Mouse (Mus musculus): Measurements from ENCODE around the gene Tmem63c. TPM values are rescaled to one million over a fixed set of nuclear protein-coding genes. Genes with fewer than 3 reads are reported as not detected.
A peak's percentile ranks its signal among the peaks of the same experiment; 100 is the strongest.

The Tmem63c gene
- total RNA-seq, 2 experiments from 2014 or later, result 41.7 to 43.8 TPM

DNA sequence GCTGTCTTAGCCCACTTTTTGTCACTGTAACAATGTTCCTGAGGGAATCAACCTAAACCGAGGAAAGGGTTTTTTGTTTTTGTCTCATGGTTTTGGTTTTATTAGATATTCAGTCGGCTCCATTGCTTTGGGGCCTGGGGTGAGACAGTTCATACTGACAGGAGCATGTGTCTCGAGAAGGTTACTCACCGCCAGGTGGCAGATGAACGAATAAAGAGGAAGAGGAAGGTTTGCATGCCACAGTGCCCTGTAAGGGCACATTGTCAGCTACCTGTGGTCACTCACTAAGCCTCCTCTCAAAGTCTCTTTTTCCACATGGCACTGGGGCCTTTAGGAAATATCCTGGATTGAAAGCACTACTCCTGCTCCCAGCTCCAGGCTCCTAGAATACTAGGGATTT is 49.4 kb downstream of the Tmem63c start:
- intact Hi-C loops (cut with DNase I), result no loop called here
- no peak for TF ChIP-seq CTCF (IDR thresholded peaks at IDR 0.05)
- no peak for DNase-seq (ENCODE audit: extremely low spot score in 1 of 2, low spot score in 2 of 2)
- no peak overlapping the region for H3K4me3 ChIP-seq
- no peak overlapping the region for H3K27ac ChIP-seq

DNA sequence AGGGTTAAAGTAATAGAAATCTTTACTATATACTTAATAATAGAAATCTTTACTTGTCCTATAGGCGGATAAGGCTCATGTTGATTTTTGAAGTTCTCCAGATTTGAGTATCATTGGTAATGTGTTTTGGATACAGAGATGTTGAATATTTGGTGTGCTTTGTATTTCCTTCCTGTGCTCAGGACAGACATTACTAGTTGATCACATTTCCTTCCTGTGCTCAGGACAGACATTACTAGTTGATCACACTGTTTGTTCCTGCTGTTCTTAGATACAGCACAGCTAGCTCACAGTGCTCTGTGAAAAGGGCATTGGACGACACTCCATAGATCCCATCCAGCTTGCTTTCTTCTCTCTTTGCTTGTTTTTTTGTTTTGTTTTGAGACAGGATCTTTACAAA is 55.5 kb downstream of the Tmem63c start:
- DNase-seq (ENCODE audit: extremely low spot score in 1 of 2, low spot score in 2 of 2), result no peak
- intact Hi-C loops (cut with DNase I), result no loop called here
- TF ChIP-seq CTCF (IDR thresholded peaks at IDR 0.05), result no peak

DNA sequence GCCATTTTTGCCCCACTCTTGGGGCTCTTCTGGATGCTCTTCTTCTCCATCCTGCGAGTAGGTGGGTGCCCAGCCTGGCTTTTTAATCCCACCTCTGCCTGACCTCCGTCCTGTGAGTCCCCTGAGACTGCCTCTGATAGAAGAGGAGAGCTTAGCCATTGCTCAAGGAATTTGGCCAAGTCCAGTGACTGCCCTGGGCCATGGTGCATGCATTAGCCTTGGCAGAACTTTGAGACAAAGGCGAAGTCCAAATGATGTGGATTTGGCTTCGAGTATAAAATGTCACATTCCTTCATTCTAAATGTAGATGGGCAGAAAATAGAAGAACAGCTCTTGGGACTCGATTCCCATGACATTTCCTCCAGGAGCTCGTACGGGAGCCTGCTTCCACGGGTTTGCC is 61.7 kb downstream of the Tmem63c start:
- Histone ChIP-seq H3K27ac (no peak overlapping the region), H3K4me3 (no peak overlapping the region)
- DNase-seq (ENCODE audit: extremely low spot score in 1 of 2, low spot score in 2 of 2), result no peak
- TF ChIP-seq CTCF (IDR thresholded peaks at IDR 0.05), result no peak
- intact Hi-C loops (cut with DNase I), result no loop called here

More for the DNA sequence above, 55.5 kb downstream of the Tmem63c start:
- Histone ChIP-seq H3K4me3 (no peak overlapping the region), H3K27ac (no peak overlapping the region)

DNA sequence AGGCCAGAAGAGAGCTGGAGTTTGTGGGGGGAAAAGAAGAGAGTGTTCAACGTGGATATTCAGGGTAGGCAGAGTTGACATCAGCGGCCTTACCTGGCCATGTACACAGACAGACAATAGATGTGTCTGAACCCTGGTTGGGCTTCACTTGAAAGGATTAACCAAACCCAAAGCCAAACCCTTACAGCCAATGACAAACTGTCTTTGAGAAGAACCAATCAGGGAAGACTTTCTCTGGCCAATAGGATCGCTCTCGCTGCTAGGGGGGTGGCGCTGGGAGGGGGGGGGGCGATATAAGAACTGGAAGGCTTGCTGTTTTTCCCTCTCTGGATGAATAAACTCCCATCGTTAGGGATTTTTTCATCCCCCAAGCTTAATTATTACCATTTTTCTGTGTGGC is 66.1 kb downstream of the Tmem63c start:
- TF ChIP-seq CTCF (IDR thresholded peaks at IDR 0.05), result no peak
- H3K4me3 ChIP-seq, result no peak overlapping the region
- H3K27ac ChIP-seq, result no peak overlapping the region
- intact Hi-C loops (cut with DNase I), result no loop called here
- DNase-seq (ENCODE audit: extremely low spot score in 1 of 2, low spot score in 2 of 2), result no peak

DNA sequence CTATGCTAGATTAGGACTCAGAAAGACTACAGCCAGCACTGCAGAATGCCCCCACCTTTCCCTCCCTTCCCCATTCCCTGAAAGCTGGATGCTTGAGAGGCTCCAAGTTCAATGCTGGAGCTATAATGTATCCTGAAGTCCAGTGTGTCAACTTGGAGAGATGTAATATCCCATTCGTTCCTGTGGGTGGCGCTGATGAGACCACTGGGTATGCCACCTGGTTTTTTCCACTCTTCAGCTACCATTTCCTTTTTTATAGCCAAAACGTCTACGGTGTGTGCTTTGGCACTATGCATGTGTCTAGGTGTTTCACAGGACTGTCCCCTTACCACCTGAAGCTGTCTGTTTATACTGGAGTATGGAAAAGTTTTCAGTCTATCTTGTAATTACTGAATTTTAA is 67.2 kb downstream of the Tmem63c start:
- Histone ChIP-seq H3K4me3 (no peak overlapping the region), H3K27ac (no peak overlapping the region)
- no peak for DNase-seq (ENCODE audit: extremely low spot score in 1 of 2, low spot score in 2 of 2)
- peak; percentile 61 for TF ChIP-seq CTCF (IDR thresholded peaks at IDR 0.05)
- intact Hi-C loops (cut with DNase I), result no loop called here

DNA sequence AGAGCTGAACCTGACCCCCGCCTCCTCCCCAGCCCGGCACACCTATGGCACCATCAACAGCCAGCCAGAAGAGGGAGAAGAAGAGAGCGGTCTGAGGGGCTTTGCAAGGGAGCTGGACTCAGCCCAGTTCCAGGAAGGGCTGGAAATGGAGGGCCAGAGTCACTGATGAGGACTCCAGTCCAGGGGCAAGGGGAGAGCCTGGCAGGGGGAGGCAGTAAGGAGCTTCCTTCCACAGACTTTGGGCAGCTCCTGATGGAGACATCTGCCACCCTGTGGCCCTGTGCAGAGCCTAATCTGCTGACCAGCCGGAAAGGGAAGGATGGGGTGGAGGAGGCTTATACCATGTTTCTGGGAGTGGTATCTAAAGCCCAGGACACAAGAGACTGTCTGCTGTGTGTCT is 68.1 kb downstream of the Tmem63c start:
- intact Hi-C loops (cut with DNase I), result no loop called here
- no peak for TF ChIP-seq CTCF (IDR thresholded peaks at IDR 0.05)
- Histone ChIP-seq H3K4me3 (no peak overlapping the region), H3K27ac (no peak overlapping the region)
- no peak for DNase-seq (ENCODE audit: extremely low spot score in 1 of 2, low spot score in 2 of 2)

DNA sequence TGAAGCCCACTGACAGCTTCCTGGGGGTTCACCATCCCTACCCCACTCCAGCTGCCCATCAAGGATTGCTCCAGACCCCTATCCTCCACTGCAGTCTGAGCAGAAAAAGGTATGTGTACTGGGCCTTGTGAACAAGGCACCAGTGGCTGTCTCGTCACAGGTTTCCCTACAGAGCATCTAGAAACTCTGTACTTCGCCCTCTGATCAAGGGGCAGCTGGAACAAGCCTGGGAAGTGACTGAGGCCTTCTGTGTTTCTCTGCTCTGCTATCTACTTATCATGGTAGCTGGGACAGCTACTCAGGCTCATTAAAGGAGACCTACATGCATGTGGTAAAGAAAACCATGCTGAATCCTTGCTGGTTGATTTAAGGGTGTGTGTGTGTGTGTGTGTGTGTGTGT is 68.6 kb downstream of the Tmem63c start:
- H3K4me3 ChIP-seq, result no peak overlapping the region
- no peak for DNase-seq (ENCODE audit: extremely low spot score in 1 of 2, low spot score in 2 of 2)

DNA sequence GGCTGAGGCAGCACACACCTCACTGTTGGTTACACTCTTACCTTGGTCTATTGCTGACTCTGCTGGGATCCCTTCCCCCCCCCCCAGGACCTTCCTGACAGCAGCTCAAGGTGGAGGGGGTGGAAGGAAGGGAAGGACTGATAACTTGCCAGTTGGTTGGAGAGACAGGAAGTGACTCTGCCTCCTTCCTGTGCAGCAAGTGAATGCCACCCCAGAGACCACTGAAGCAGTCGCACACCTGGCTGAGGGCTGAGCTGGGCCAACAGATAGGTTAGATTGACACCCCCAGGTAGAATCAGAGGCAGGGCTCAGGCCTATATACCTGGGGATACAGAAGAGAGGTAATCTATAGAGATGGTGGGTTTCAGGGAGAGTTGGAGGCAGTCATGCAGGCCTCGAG is 70.8 kb downstream of the Tmem63c start:
- no peak for TF ChIP-seq CTCF (IDR thresholded peaks at IDR 0.05)
- intact Hi-C loops (cut with DNase I), result no loop called here

More for the DNA sequence above, 68.6 kb downstream of the Tmem63c start:
- intact Hi-C loops (cut with DNase I), result no loop called here
- no peak for TF ChIP-seq CTCF (IDR thresholded peaks at IDR 0.05)
- no peak overlapping the region for H3K27ac ChIP-seq

DNA sequence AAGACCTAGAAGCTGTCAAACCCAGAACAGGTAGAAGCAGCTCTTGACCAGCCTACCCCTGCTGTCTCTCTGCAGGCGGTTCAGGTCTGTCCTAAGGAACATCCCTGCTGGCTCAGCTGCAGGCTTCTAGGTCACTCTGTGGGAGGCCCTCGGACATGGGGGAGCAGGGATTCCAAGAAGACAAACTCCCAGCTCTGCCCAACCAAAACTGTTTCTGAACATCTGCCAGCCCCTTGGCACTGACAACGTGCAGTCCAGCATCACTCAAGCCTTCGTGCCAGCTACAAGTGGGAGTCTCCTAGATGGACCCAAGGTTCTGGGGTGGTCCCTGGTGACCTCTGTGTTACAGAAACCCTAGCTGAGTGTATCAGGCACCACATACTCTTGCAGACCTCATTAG is 72.1 kb downstream of the Tmem63c start:
- intact Hi-C loops (cut with DNase I), result no loop called here
- no peak overlapping the region for H3K4me3 ChIP-seq
- peak overlapping the region; percentile 67 for H3K27ac ChIP-seq
- TF ChIP-seq CTCF (IDR thresholded peaks at IDR 0.05), result no peak
- no peak for DNase-seq (ENCODE audit: extremely low spot score in 1 of 2, low spot score in 2 of 2)

More for the DNA sequence above, 70.8 kb downstream of the Tmem63c start:
- no peak overlapping the region for H3K27ac ChIP-seq
- DNase-seq (ENCODE audit: extremely low spot score in 1 of 2, low spot score in 2 of 2), result no peak
- no peak overlapping the region for H3K4me3 ChIP-seq

DNA sequence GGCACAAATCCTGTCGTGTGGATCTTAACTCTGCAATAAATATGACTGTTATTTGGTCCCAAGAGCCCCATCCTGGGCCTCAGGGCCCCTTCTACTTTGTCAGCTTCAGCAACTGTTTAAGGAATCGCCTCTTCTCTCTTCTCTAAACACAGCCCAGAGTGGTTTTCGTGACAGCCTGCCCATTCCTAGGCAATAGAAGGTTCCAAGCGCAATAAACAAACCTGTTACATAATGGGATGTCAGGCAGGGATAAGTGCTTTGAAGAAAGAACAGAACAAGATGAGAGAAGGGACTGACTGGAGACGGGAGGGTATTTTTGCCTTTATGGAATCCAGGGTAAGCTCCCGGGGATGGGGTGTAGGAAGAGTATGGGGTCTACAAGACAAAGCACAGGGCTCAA is 72.5 kb downstream of the Tmem63c start:
- DNase-seq (ENCODE audit: extremely low spot score in 1 of 2, low spot score in 2 of 2), result no peak
- H3K4me3 ChIP-seq, result no peak overlapping the region
- intact Hi-C loops (cut with DNase I), result no loop called here
- peak overlapping the region; percentile 67 for H3K27ac ChIP-seq
- no peak for TF ChIP-seq CTCF (IDR thresholded peaks at IDR 0.05)

DNA sequence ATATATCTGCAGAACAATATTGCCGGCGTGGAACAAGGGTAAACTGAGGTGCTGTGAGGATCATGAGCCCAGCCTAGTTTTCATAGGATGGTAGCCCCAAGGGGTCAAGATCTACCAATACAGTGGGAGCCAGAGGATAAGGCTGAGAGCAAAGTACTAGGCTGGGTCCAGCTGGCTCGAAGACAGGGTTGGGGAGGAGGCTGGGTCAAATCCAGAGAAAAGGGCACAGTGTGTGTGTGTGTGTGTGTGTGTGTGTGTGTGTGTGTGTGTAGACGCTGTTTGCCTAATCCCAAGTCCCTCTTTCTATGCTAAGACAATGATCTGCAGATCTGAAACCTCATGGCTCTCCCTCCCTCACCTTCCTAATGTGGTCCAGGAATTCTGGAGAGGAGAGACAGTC is 79.2 kb downstream of the Tmem63c start:
- intact Hi-C loops (cut with DNase I), result no loop called here
- no peak for DNase-seq (ENCODE audit: extremely low spot score in 1 of 2, low spot score in 2 of 2)

DNA sequence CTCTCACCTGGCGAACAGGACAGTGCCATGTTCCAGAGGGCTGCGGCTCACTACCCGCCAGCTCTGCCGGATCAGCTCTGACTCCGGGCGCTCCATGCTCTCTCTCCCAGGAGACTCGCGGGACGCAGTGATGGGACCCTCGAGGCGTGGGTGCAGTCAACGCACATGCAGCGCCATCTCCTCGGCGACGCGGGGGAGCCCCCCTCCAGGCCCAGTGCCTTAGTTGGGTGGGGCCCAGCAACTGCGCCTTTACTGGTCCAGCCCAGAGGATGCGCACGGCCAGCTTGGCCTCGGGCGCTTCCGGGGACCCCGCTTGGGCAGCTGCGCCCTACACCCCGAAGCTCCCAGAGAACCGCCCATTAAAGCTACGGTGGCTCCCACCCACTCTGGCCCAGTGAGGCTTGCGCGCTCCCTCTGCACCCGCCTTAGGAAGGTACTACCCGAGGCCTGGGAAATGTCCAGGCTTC is 81.1 kb downstream of the Tmem63c start, which contains the start of gene Ngb:
Gene Ngb, minus strand, starts transcription at position 375 of the 467 bp plus-strand sequence.
- no peak for DNase-seq (ENCODE audit: extremely low spot score in 1 of 2, low spot score in 2 of 2)
- intact Hi-C loops (cut with DNase I), result no loop called here
- Histone ChIP-seq H3K4me3 (peak within 1 kb of the TSS; percentile 41), H3K27ac (no peak within 1 kb of the TSS)
- no peak for TF ChIP-seq CTCF (IDR thresholded peaks at IDR 0.05)

More for the DNA sequence above, 79.2 kb downstream of the Tmem63c start:
- TF ChIP-seq CTCF (IDR thresholded peaks at IDR 0.05), result no peak
- H3K27ac ChIP-seq, result no peak overlapping the region
- H3K4me3 ChIP-seq, result no peak overlapping the region

DNA sequence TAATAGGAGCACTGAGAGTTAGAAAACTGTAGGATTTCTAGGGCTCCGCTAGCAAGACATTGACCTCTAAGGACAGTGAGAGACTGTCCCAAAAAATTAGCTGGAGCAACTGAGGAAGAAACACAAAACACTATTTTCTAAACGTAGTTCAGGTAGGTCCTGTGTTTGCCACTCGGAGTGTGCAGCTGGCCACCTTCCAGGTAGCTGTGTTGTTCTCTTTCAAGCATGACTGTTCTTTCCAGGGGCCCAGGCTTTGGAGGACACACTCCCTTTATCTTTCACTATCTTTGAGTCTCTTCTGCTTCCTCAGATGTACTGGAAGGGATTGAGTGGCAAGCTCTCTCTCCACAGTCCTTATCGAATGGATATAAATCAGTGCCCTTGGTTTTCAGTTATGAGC is 82.3 kb downstream of the Tmem63c start:
- DNase-seq (ENCODE audit: extremely low spot score in 1 of 2, low spot score in 2 of 2), result no peak
- Histone ChIP-seq H3K27ac (no peak overlapping the region), H3K4me3 (no peak overlapping the region)
- TF ChIP-seq CTCF (IDR thresholded peaks at IDR 0.05), result no peak
- intact Hi-C loops (cut with DNase I), result no loop called here
